ENCODE assay signal across 8 mouse cellular contexts in the genomic region with DNA sequence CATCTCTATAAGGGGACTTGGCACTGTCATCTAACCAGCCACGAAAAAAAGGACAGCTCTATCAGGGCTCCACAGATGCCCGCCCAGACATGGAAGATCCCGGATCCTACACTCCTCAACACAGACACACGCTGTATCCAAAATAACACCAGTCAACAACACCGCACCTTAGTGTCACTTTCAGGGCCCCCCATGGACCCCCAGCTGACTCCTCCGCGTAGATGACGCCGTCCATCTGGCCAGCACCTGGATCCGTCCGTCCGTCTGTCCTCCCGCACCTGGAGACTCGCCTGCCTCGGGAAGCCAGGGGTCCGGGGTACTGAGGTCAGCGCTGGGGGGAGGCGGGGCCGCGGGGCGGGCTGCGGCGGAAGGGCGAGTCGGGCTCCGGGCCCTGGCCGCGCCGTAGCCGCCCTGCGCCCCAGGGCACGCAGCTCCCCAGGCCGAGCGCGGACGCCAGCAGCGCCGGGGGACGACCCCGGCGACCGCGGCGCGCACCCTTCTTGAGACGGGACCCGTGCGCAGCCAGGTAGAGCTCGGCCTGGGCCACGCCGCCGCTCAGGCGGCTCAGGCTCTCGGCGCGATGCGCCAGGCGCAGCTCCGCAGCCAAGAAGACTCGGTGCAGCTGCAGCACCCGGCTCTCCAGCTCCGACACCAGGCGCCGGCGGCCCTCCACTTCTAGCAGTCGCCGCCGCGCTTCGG. TPM values are rescaled to one million over a fixed set of nuclear protein-coding genes. Genes with fewer than 3 reads are reported as not detected.
DNase-seq lines count a peak whose midpoint lies in the region; ATAC-seq and TF ChIP-seq lines count a peak whose summit lies in the region.

No protein-coding gene starts in this region.

- intact Hi-C loops in left cerebral cortex, adult 2 months (cut with DNase I), result no loop called here

- H3K27me3 ChIP-seq in hindbrain, embryonic 14.5 days (ENCODE audit: control insufficient read depth, insufficient read depth, low read length), result peaks cover 73% of the 10 kb centered on the region
- peaks cover 68% of the 10 kb centered on the region for H3K27me3 ChIP-seq in midbrain, embryonic 11.5 days (ENCODE audit: control insufficient read depth, insufficient read depth, low read length)

- peak overlapping the region; percentile 66 for H3K4me3 ChIP-seq in left cerebral cortex, adult 2 months
- peak overlapping the region; percentile 48 for H3K4me3 ChIP-seq in hindbrain, embryonic 14.5 days (replicated peaks; ENCODE audit: low read length)
- peak overlapping the region; percentile 56 for H3K4me3 ChIP-seq in midbrain, embryonic 11.5 days (ENCODE audit: low read depth, low read length)

- H3K27ac ChIP-seq in left cerebral cortex, adult 2 months, result peak overlapping the region; percentile 87
- no peak overlapping the region for H3K27ac ChIP-seq in hindbrain, embryonic 14.5 days
- no peak overlapping the region for H3K27ac ChIP-seq in midbrain, embryonic 11.5 days (ENCODE audit: low read depth, low read length)

- H3K9me3 ChIP-seq in hindbrain, embryonic 14.5 days (ENCODE audit: control insufficient read depth, low read length), result no peaks in the 10 kb centered on the region
- H3K9me3 ChIP-seq in midbrain, embryonic 11.5 days (ENCODE audit: control insufficient read depth, low read length), result no peaks in the 10 kb centered on the region

- peaks cover 13% of the 10 kb centered on the region; the same call in 1 of the 2 replicates for H3K4me1 ChIP-seq in hindbrain, embryonic 14.5 days (replicated peaks; ENCODE audit: control insufficient read depth, insufficient read depth, low read length)
- peaks cover 14% of the 10 kb centered on the region for H3K4me1 ChIP-seq in midbrain, embryonic 11.5 days (ENCODE audit: control insufficient read depth, insufficient read depth, low read length)

- peak; percentile 39 for ATAC-seq in hindbrain, embryonic 14.5 days (ENCODE audit: low FRiP score)
- ATAC-seq in midbrain, embryonic 11.5 days (ENCODE audit: low FRiP score), result peak; percentile 49

- peak in 1 of 2 experiments; percentile 36 for DNase-seq in left cerebral cortex, adult 2 months (ENCODE audit: extremely low spot score in 1 of 2, low spot score in 2 of 2)
- DNase-seq in left cerebral cortex, adult 9 months (ENCODE audit: low spot score in 2 of 2), result no peak
- DNase-seq in R1 (ENCODE audit: low read depth, low spot score), result peak; percentile 58
- peak; percentile 53 for DNase-seq in embryo, embryonic 10.5 days (ENCODE audit: low spot score)
- DNase-seq in hindbrain, embryonic 14.5 days (ENCODE audit: low spot score), result peak; percentile 50
- peak; percentile 91 for DNase-seq in midbrain, embryonic 11.5 days (ENCODE audit: low spot score, missing footprints)
- DNase-seq in frontal cortex, postnatal 14 days (ENCODE audit: low spot score in 2 of 2), result no peak
- no peak for DNase-seq in layer of hippocampus, adult 9-10 months (ENCODE audit: low spot score)

- TF ChIP-seq CTCF in left cerebral cortex, adult 2 months (IDR thresholded peaks at IDR 0.05), result no peak

- no peaks in the 10 kb centered on the region for H3K36me3 ChIP-seq in hindbrain, embryonic 14.5 days (replicated peaks; ENCODE audit: control insufficient read depth, insufficient read depth)
- no peaks in the 10 kb centered on the region for H3K36me3 ChIP-seq in midbrain, embryonic 11.5 days (ENCODE audit: control insufficient read depth, insufficient read depth, low read length)

- peak overlapping the region; percentile 69 for H3K9ac ChIP-seq in hindbrain, embryonic 14.5 days
- H3K9ac ChIP-seq in midbrain, embryonic 11.5 days (ENCODE audit: low read length), result peak overlapping the region; percentile 60

- peak overlapping the region; percentile 78 for H3K4me2 ChIP-seq in hindbrain, embryonic 14.5 days (replicated peaks)
- H3K4me2 ChIP-seq in midbrain, embryonic 11.5 days, result peak overlapping the region; percentile 99

- under 1% methylated on average over 59 of the region's 70 CpGs for WGBS in hindbrain, embryonic 14.5 days
- WGBS in midbrain, embryonic 11.5 days, result under 1% methylated on average over 70 of the region's 70 CpGs

RNA-seq across cellular contexts. Expression of gene Trnp1, which starts 0.7 kb away (rescaled TPM):
- total RNA-seq in left cerebral cortex, adult 2 months (2021), result 100 to 1,000 TPM; 156 to 160 TPM
- 12.3 and 14.8 TPM in 2 replicates for polyA plus RNA-seq in hindbrain, embryonic 14.5 days (2014; fragmentation: Nextera tagmentation; extraction: Ambion mirVana)
- 1.5 TPM in 2 replicates for polyA plus RNA-seq in midbrain, embryonic 11.5 days (2014; fragmentation: Nextera tagmentation; extraction: Ambion mirVana)

RNA-seq across cellular contexts. Expression of gene Tent5b, which starts 17.7 kb away (rescaled TPM):
- total RNA-seq in left cerebral cortex, adult 2 months (2021), result not detected
- 0.09 and 0.16 TPM in 2 replicates for polyA plus RNA-seq in hindbrain, embryonic 14.5 days (2014; fragmentation: Nextera tagmentation; extraction: Ambion mirVana)
- polyA plus RNA-seq in midbrain, embryonic 11.5 days (2014; fragmentation: Nextera tagmentation; extraction: Ambion mirVana), result 0.22 and 0.53 TPM in 2 replicates

RNA-seq across cellular contexts. Expression of gene Kdf1, which starts 21.2 kb away (rescaled TPM):
- under 1 TPM in 1 of 2 experiments, not detected in 1; 0.28 TPM for total RNA-seq in left cerebral cortex, adult 2 months (2021)
- 0.16 TPM in 1 of 2 replicates, not detected in the other for polyA plus RNA-seq in hindbrain, embryonic 14.5 days (2014; fragmentation: Nextera tagmentation; extraction: Ambion mirVana)
- 0.15 and 0.51 TPM in 2 replicates for polyA plus RNA-seq in midbrain, embryonic 11.5 days (2014; fragmentation: Nextera tagmentation; extraction: Ambion mirVana)

RNA-seq across cellular contexts. Expression of gene Nudc, which starts 48.2 kb away (rescaled TPM):
- 100 to 1,000 TPM; 143 to 156 TPM for total RNA-seq in left cerebral cortex, adult 2 months (2021)
- 170 and 176 TPM in 2 replicates for polyA plus RNA-seq in hindbrain, embryonic 14.5 days (2014; fragmentation: Nextera tagmentation; extraction: Ambion mirVana)
- polyA plus RNA-seq in midbrain, embryonic 11.5 days (2014; fragmentation: Nextera tagmentation; extraction: Ambion mirVana), result 330 and 336 TPM in 2 replicates

RNA-seq across cellular contexts. Expression of gene Nr0b2, which starts 55.6 kb away (rescaled TPM):
- not detected for total RNA-seq in left cerebral cortex, adult 2 months (2021)
- polyA plus RNA-seq in hindbrain, embryonic 14.5 days (2014; fragmentation: Nextera tagmentation; extraction: Ambion mirVana), result not detected in 2 replicates
- polyA plus RNA-seq in midbrain, embryonic 11.5 days (2014; fragmentation: Nextera tagmentation; extraction: Ambion mirVana), result not detected in 2 replicates

Comparison
In these comparisons a context has a peak if more than half of its experiments do, and no peak if none do; other contexts are left out.
1. DNase-seq: peak in R1 (single experiment), embryo, embryonic 10.5 days (single experiment), hindbrain, embryonic 14.5 days (single experiment) and midbrain, embryonic 11.5 days (single experiment); none in left cerebral cortex, adult 9 months (0 of 2), frontal cortex, postnatal 14 days (0 of 2) and layer of hippocampus, adult 9-10 months (single experiment).
2. Peak in every context shown above with its lines, with median percentiles within 50 percentile points of each other: H3K4me3 ChIP-seq.